ENCODE assay signal across 8 mouse cellular contexts in the genomic region with DNA sequence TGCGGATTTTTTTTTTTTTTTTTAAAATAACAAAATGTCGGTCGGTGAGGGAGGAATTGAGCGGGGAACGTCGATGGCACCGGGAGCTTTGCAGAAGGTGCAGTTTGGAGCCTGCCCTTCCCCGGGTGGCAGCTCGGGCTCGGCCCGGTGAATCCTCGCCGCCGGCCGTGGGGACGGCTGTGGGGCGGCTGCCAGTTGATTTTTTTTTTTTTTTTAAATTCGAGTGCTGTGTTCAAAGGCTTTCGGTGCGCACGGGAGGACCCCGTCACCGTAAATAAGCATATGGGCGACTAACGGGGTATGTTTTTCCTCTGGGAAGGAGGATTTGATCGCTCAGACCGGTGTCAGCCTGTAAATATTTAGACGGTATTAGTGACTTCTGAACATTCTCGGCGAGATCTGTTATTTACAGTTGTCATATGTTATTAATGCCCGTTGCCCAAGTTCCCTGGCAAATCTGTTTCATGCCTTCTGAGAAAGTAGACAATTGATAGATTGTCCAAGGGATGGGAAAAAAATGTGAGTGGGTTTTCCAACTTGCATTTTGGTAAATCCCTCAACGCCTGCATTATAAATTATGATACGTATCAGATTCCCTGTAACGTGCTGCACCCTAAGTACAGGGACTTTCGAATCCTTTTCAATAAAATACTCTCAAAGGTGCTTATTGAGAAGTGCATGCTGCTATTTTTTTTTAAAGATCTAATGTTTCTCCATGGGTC. TPM values are rescaled to one million over a fixed set of nuclear protein-coding genes. Genes with fewer than 3 reads are reported as not detected.
DNase-seq lines count a peak whose midpoint lies in the region; ATAC-seq and TF ChIP-seq lines count a peak whose summit lies in the region.

No protein-coding gene starts in this region.

- H3K27me3 ChIP-seq in kidney, adult 2 months (replicated peaks; ENCODE audit: control insufficient read depth, insufficient read depth, low read length), result no peaks in the 10 kb centered on the region
- no peaks in the 10 kb centered on the region for H3K27me3 ChIP-seq in embryonic facial prominence, embryonic 14.5 days (replicated peaks; ENCODE audit: control insufficient read depth, insufficient read depth, low read length)
- H3K27me3 ChIP-seq in limb, embryonic 11.5 days (ENCODE audit: control insufficient read depth, insufficient read depth, low read length), result no peaks in the 10 kb centered on the region
- H3K27me3 ChIP-seq in midbrain, embryonic 12.5 days, result no peaks in the 10 kb centered on the region
- H3K27me3 ChIP-seq in stomach, postnatal 0 days (ENCODE audit: control insufficient read depth, insufficient read depth, low read length), result no peaks in the 10 kb centered on the region

- peaks cover 3% of the 10 kb centered on the region; the same call in 1 of the 2 replicates for H3K4me1 ChIP-seq in kidney, adult 2 months (ENCODE audit: control insufficient read depth, insufficient read depth, low read length)
- peaks cover 31% of the 10 kb centered on the region for H3K4me1 ChIP-seq in embryonic facial prominence, embryonic 14.5 days (ENCODE audit: control insufficient read depth, insufficient read depth, low read length)
- H3K4me1 ChIP-seq in limb, embryonic 11.5 days (ENCODE audit: control insufficient read depth, insufficient read depth, low read length), result peaks cover 6% of the 10 kb centered on the region
- H3K4me1 ChIP-seq in midbrain, embryonic 12.5 days, result peaks cover 28% of the 10 kb centered on the region
- H3K4me1 ChIP-seq in stomach, postnatal 0 days (replicated peaks; ENCODE audit: control insufficient read depth, insufficient read depth), result peaks cover 10% of the 10 kb centered on the region

- H3K27ac ChIP-seq in kidney, adult 2 months (ENCODE audit: insufficient read depth, low read depth, low read length), result 0 out of 2 replicates have a peak overlapping the region, but pooled peaks have one; percentile 2
- H3K27ac ChIP-seq in embryonic facial prominence, embryonic 14.5 days (replicated peaks; ENCODE audit: low read depth, low read length), result peak overlapping the region; percentile 98
- H3K27ac ChIP-seq in limb, embryonic 11.5 days (replicated peaks; ENCODE audit: low read depth, low read length), result peak overlapping the region; percentile 99
- H3K27ac ChIP-seq in midbrain, embryonic 12.5 days (replicated peaks), result peak overlapping the region; percentile 98
- H3K27ac ChIP-seq in stomach, postnatal 0 days (replicated peaks), result peak overlapping the region; percentile 98

- no peak for ATAC-seq in embryonic facial prominence, embryonic 14.5 days (ENCODE audit: low read depth)
- ATAC-seq in limb, embryonic 11.5 days (ENCODE audit: insufficient number of reproducible peaks, low FRiP score, low TSS enrichment, low read depth), result no peak
- ATAC-seq in midbrain, embryonic 12.5 days (ENCODE audit: low FRiP score, low read depth), result no peak
- ATAC-seq in stomach, postnatal 0 days (ENCODE audit: low FRiP score, low TSS enrichment), result no peak

- 3% methylated on average over 35 of the region's 35 CpGs for WGBS in kidney, adult 2 months
- 1% methylated on average over 35 of the region's 35 CpGs for WGBS in embryonic facial prominence, embryonic 14.5 days
- WGBS in limb, embryonic 11.5 days, result 2% methylated on average over 35 of the region's 35 CpGs
- WGBS in midbrain, embryonic 12.5 days, result 2% methylated on average over 35 of the region's 35 CpGs
- WGBS in stomach, postnatal 0 days, result under 1% methylated on average over 35 of the region's 35 CpGs

- H3K9ac ChIP-seq in embryonic facial prominence, embryonic 14.5 days (ENCODE audit: low read depth, low read length), result peak overlapping the region; percentile 96
- H3K9ac ChIP-seq in limb, embryonic 11.5 days (ENCODE audit: low read length), result peak overlapping the region; percentile 98
- peak overlapping the region; percentile 98 for H3K9ac ChIP-seq in midbrain, embryonic 12.5 days (replicated peaks)
- H3K9ac ChIP-seq in stomach, postnatal 0 days (ENCODE audit: low read length), result peak overlapping the region; percentile 96

- intact Hi-C loops in heart, postnatal 14 days (cut with DNase I), result loop anchor here (2.0 to 5.0 kb wide), 3 partner anchors 37 to 821 kb away; a partner anchor contains a TSS

- TF ChIP-seq POLR2A in kidney, adult 2 months (IDR thresholded peaks at IDR 0.05; ENCODE audit: low read depth, low read length), result no peak

- peak overlapping the region; percentile 72 for H3K4me2 ChIP-seq in embryonic facial prominence, embryonic 14.5 days (ENCODE audit: low read depth, low read length)
- peak overlapping the region; percentile 60 for H3K4me2 ChIP-seq in limb, embryonic 11.5 days (ENCODE audit: low read depth, severe bottlenecking)
- peak overlapping the region; percentile 79 for H3K4me2 ChIP-seq in midbrain, embryonic 12.5 days (replicated peaks)
- H3K4me2 ChIP-seq in stomach, postnatal 0 days (replicated peaks; ENCODE audit: low read depth), result peak overlapping the region; percentile 76

- TF ChIP-seq CTCF in kidney, adult 2 months (conservative IDR thresholded peaks at IDR 0.05; ENCODE audit: insufficient read depth, insufficient read length, low read depth, low read length), result no peak
- no peak for TF ChIP-seq CTCF in stomach, postnatal 0 days (IDR thresholded peaks at IDR 0.05; ENCODE audit: low read depth)

- H3K9me3 ChIP-seq in embryonic facial prominence, embryonic 14.5 days (ENCODE audit: control insufficient read depth, low read length), result no peaks in the 10 kb centered on the region
- no peaks in the 10 kb centered on the region for H3K9me3 ChIP-seq in limb, embryonic 11.5 days (ENCODE audit: control insufficient read depth, low read length)
- no peaks in the 10 kb centered on the region for H3K9me3 ChIP-seq in midbrain, embryonic 12.5 days
- H3K9me3 ChIP-seq in stomach, postnatal 0 days (ENCODE audit: control insufficient read depth, low read length), result no peaks in the 10 kb centered on the region

- no peak for TF ChIP-seq EP300 in stomach, postnatal 0 days (optimal IDR thresholded peaks at IDR 0.05)

- no peaks in the 10 kb centered on the region for H3K36me3 ChIP-seq in kidney, adult 2 months (ENCODE audit: control insufficient read depth, insufficient read depth, low read length)
- H3K36me3 ChIP-seq in embryonic facial prominence, embryonic 14.5 days (ENCODE audit: control insufficient read depth, insufficient read depth, low read length), result peaks cover 6% of the 10 kb centered on the region; the same call in 1 of the 2 replicates
- H3K36me3 ChIP-seq in limb, embryonic 11.5 days (ENCODE audit: control insufficient read depth, insufficient read depth, low read length), result peaks cover 4% of the 10 kb centered on the region; the same call in 1 of the 2 replicates
- 0 out of 2 replicates have a peak, but pooled peaks cover 5% of the 10 kb centered on the region for H3K36me3 ChIP-seq in midbrain, embryonic 12.5 days
- no peaks in the 10 kb centered on the region for H3K36me3 ChIP-seq in stomach, postnatal 0 days (ENCODE audit: control insufficient read depth, insufficient read depth, low read length)

- H3K4me3 ChIP-seq in kidney, adult 2 months (ENCODE audit: insufficient read depth, low read depth, low read length), result peak overlapping the region; percentile 92
- H3K4me3 ChIP-seq in embryonic facial prominence, embryonic 14.5 days (ENCODE audit: low read depth, low read length), result peak overlapping the region; percentile 81
- H3K4me3 ChIP-seq in limb, embryonic 11.5 days (ENCODE audit: low read depth, low read length), result peak overlapping the region; percentile 58
- H3K4me3 ChIP-seq in midbrain, embryonic 12.5 days, result peak overlapping the region; percentile 84
- H3K4me3 ChIP-seq in stomach, postnatal 0 days (ENCODE audit: low read depth, low read length), result peak overlapping the region; percentile 80

- peak; percentile 40 for DNase-seq in kidney, adult 2 months
- no peak for DNase-seq in kidney, adult 11 months
- DNase-seq in adrenal gland, adult 8-10 months, result peak; percentile 10
- peak; percentile 19 for DNase-seq in embryonic facial prominence, embryonic 14.5 days (ENCODE audit: low spot score)
- DNase-seq in heart, postnatal 14 days, result peak; percentile 37 to 44
- DNase-seq in limb, embryonic 11.5 days (ENCODE audit: low spot score), result peak; percentile 54
- DNase-seq in stomach, postnatal 0 days (ENCODE audit: low spot score), result peak; percentile 33

RNA-seq across cellular contexts. Expression of a gene that starts 2.0 kb away (rescaled TPM):
- 25.2 and 25.4 TPM in 2 replicates for polyA plus RNA-seq in kidney, adult 2 months (2012; rRNA removed)
- total RNA-seq in adrenal gland, adult 8-10 months (2022), result 10 to 100 TPM; 39.6 to 52.0 (median 45.0) TPM
- polyA plus RNA-seq in embryonic facial prominence, embryonic 14.5 days (2014; fragmentation: Nextera tagmentation; extraction: Ambion mirVana), result 120 and 138 TPM in 2 replicates
- total RNA-seq in heart, postnatal 14 days (2021), result 10 to 100 TPM; 48.2 to 54.6 TPM
- polyA plus RNA-seq in limb, embryonic 11.5 days (2014; fragmentation: Nextera tagmentation; extraction: Ambion mirVana), result 263 and 271 TPM in 2 replicates
- polyA plus RNA-seq in midbrain, embryonic 12.5 days (2016; fragmentation: Nextera tagmentation; extraction: Ambion mirVana), result 269 and 274 TPM in 2 replicates
- polyA plus RNA-seq in stomach, postnatal 0 days (2015; fragmentation: Nextera tagmentation; extraction: Ambion mirVana), result 54.0 and 55.6 TPM in 2 replicates

Comparison
In these comparisons a context has a peak if more than half of its experiments do, and no peak if none do; other contexts are left out.
1. H3K27ac ChIP-seq: peak in every context shown above with its lines; median percentile 99 in limb, embryonic 11.5 days; 98 in embryonic facial prominence, embryonic 14.5 days; 98 in midbrain, embryonic 12.5 days; 98 in stomach, postnatal 0 days; 2 in kidney, adult 2 months.